Mouse (Mus musculus) inflammation-experienced regulatory T-cells, adult 6 months (primary cell): Measurements from ENCODE around the gene Brd3. TPM values are rescaled to one million over a fixed set of nuclear protein-coding genes. Genes with fewer than 3 reads are reported as not detected.
A peak's percentile ranks its signal among the peaks of the same experiment; 100 is the strongest.
"Not testable (repeated sequence)": the region's sequence is repeated elsewhere in the genome, so short reads cannot be mapped to it uniquely, and the experiment has no call there.

Source experiments
- ATAC-seq: one replicate; pipeline ENCODE4 v1.8.0; 2017
- polyA plus RNA-seq, 3 experiments: library from polyadenylated mRNA; unstranded; fragments of 100-300 nt; shearing (Covaris generic); gene quantifications; one replicate each; pipeline ENCODE4 v1.2.1; 2017

Gene Brd3
- polyA plus RNA-seq, 3 experiments from 2014 or later: 28.7 to 35.5 (median 34.6) TPM

- ATAC-seq: no peak
Measured at GRCm38 (mm10) chr2:27510706-27511105, 3.2 kb upstream of the Brd3 start.

GRCm38 (mm10) chr2:27506658-27507057 is 804 bp downstream of the Brd3 start:
- ATAC-seq: not testable (repeated sequence)

GRCm38 (mm10) chr2:27505539-27505938 is 1.9 kb downstream of the Brd3 start:
- no peak for ATAC-seq

GRCm38 (mm10) chr2:27504113-27504885 is 3.2 kb downstream of the Brd3 start:
- no peak for ATAC-seq

- no peak for ATAC-seq
Measured at GRCm38 (mm10) chr2:27496391-27497028, 11.0 kb downstream of the Brd3 start.

GRCm38 (mm10) chr2:27493971-27494370 is 13.5 kb downstream of the Brd3 start:
- ATAC-seq: no peak

GRCm38 (mm10) chr2:27490939-27491338 is 16.5 kb downstream of the Brd3 start:
- no peak for ATAC-seq

GRCm38 (mm10) chr2:27488362-27488761 is 19.1 kb downstream of the Brd3 start:
- ATAC-seq: no peak

GRCm38 (mm10) chr2:27487336-27488049 is 20.0 kb downstream of the Brd3 start:
- ATAC-seq: no peak

GRCm38 (mm10) chr2:27486725-27487124 is 20.7 kb downstream of the Brd3 start:
- ATAC-seq: no peak

- no peak for ATAC-seq
Measured at GRCm38 (mm10) chr2:27482265-27482861, 25.1 kb downstream of the Brd3 start.

- no peak for ATAC-seq
Measured at GRCm38 (mm10) chr2:27480367-27480766, 27.1 kb downstream of the Brd3 start.

GRCm38 (mm10) chr2:27479821-27480220 is 27.6 kb downstream of the Brd3 start:
- ATAC-seq: no peak

GRCm38 (mm10) chr2:27476303-27477192 is 30.9 kb downstream of the Brd3 start:
- no peak for ATAC-seq

GRCm38 (mm10) chr2:27475495-27476302 is 31.8 kb downstream of the Brd3 start:
- ATAC-seq: peak; percentile 93

- ATAC-seq: peak; percentile 13
Measured at GRCm38 (mm10) chr2:27474621-27475484, 32.6 kb downstream of the Brd3 start.

GRCm38 (mm10) chr2:27473911-27474310 is 33.6 kb downstream of the Brd3 start:
- no peak for ATAC-seq

- ATAC-seq: no peak
Measured at GRCm38 (mm10) chr2:27473061-27473765, 34.2 kb downstream of the Brd3 start.

GRCm38 (mm10) chr2:27471170-27471584 is 36.3 kb downstream of the Brd3 start:
- no peak for ATAC-seq
